Mouse (Mus musculus): Measurements from ENCODE around the gene Cers6.

Gene Cers6

DNA sequence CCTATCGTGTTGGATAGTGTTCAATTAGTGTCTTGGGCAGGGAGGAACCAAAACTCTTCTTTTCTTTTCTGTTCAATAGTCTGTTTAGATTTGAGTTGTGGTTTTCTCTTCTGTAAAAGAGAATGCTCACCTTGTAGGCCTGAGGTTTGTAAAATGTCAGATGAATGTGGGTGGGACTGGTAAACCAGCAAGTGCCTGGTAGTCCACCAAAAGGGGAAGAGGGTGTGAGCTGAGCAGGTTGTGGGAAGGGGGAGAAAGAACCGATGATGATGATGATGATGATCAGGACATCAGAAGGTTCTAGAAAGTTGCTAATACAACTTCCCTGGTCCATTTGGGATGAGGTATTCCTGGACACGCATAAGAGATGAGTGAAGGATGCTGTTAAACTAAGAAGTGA lies 55.1 kb downstream of the Cers6 start:
- no peak for DNase-seq (ENCODE audit: low spot score in 2 of 2)

DNA sequence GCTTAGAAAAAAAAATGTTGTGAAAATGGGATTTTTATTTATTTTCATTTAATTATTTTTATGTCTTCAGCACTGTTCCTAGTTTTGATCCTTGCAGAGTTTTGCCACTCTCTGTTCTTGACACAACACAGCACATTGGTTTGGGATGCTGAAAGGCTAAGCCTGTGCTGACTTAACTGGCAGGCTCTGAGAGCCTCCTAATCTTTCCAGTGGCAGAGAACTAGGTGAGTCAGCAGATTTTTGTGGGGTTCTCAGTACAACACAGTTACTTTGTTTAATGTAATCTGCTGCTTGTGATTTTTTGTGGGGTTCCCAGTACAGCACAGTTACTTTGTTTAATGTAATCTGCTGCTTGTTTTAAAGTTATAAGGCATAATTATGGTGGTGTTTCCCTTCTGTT lies 55.8 kb downstream of the Cers6 start:
- DNase-seq (ENCODE audit: low spot score in 2 of 2), result no peak

- no peak for DNase-seq (ENCODE audit: low spot score in 2 of 2)
These were observed 56.3 kb downstream of the Cers6 start for GRCm38 (mm10) chr2:68917524-68917923.

GRCm38 (mm10) chr2:68924344-68924743 lies 63.1 kb downstream of the Cers6 start:
- DNase-seq (ENCODE audit: low spot score in 2 of 2), result no peak

DNA sequence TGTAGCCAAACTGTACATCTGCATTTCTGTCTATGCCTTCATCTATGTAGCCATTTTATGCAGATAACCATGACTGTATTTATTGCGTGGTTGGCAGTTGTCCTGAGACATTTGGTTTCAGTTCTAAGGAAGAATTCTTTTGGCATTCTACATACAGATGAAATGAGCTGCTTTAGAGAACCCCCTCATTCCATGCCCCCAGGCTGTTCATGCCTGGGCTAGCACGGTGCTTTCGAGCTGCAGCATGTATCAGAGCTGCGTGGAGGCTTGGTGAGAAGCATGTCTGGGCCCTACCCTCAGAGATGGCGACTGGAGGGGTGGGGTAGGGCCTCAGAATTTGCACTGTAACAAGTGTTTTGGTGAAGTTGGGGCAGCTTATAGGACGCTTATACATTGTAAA lies 64.3 kb downstream of the Cers6 start:
- no peak for DNase-seq (ENCODE audit: low spot score in 2 of 2)

DNA sequence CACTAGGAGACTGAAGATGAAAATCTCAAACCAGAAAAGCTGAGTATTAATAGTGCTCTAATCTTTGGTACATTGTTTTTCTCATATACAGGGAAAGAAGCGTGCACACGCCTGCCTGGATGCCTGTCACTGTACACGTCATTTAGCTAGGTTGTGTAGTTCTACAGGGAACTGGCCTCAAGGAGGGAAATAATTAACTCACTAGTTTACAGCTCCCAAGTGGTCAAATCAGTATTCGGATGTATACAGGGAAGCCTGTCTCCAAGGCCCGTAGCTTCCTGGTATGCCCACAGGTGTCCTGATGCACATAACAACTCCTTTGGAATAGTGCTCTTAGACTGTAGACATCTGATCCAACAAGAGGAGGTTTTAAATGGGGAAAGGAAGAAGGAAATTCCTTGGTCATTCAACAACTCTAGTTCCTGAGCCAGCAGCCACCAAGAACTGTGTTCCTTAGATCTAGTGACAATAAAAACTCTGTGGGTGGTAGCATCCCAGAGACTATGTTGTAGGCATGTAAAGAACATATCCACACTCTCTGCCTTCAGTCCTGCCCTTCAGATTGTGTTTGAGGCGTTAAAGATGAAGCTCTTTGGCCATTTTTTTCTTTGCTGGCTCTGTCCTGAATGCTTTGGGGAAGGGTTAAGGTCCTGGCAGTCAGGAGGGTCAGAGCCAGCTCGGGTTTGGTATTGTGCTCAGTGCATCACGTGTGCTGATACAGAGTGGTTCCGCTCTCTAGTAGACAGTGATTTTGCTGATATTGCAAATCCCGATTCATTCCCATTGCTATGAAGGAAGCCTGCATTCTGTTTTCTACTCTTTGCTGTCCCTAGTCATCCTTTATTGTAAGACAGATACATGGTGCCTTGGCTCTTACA lies 65.9 kb downstream of the Cers6 start:
- no peak for DNase-seq (ENCODE audit: low spot score in 2 of 2)

- no peak for DNase-seq (ENCODE audit: low spot score in 2 of 2)
These were observed 71.0 kb downstream of the Cers6 start for GRCm38 (mm10) chr2:68932240-68932639.

DNA sequence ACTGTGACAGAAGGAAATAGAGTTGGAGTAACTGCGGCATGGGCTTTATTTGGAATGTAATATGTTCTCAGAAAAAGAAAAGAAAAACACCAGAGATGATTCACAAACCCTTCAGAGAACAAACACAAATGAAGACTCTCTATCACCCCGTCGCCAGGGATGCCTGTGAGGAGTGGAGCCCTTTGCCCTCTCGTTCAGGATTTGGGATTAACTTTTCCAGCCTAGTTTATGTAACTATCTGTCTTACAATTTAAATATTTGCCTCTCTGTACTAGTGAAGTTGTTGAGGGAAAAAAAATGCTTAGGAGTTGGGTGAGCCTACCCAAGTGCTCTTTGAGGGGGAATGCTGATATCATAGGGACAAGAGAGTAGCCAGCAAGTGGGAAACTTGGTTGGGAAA lies 71.4 kb downstream of the Cers6 start:
- no peak for DNase-seq (ENCODE audit: low spot score in 2 of 2)

GRCm38 (mm10) chr2:68934651-68935050 lies 73.4 kb downstream of the Cers6 start:
- no peak for DNase-seq (ENCODE audit: low spot score in 2 of 2)

- no peak for DNase-seq (ENCODE audit: low spot score in 2 of 2)
These were observed 74.6 kb downstream of the Cers6 start for GRCm38 (mm10) chr2:68935721-68936294.

GRCm38 (mm10) chr2:68936773-68937172 lies 75.5 kb downstream of the Cers6 start:
- DNase-seq (ENCODE audit: low spot score in 2 of 2), result no peak

DNA sequence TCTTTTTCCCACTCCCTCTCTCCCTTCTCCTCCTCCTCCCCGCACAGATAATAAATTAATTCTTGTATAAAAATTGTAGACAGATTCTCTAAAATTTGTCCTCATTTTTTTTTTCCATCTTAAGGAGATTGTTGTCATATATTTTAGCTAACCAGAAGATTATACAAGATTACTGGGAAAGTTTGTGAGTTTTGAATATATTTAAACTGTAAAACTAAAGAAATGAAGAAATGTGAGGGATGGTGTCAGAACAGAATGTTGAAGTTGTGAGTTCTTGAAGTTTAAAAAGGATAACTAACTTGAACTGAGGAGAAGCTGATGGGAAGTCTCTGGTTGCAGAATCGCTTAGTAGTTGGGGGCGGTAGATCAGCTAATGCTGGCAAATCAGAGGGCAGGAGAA lies 76.6 kb downstream of the Cers6 start:
- no peak for DNase-seq (ENCODE audit: low spot score in 2 of 2)

- no peak for DNase-seq (ENCODE audit: low spot score in 2 of 2)
These were observed 83.7 kb downstream of the Cers6 start for GRCm38 (mm10) chr2:68944898-68945297.

DNA sequence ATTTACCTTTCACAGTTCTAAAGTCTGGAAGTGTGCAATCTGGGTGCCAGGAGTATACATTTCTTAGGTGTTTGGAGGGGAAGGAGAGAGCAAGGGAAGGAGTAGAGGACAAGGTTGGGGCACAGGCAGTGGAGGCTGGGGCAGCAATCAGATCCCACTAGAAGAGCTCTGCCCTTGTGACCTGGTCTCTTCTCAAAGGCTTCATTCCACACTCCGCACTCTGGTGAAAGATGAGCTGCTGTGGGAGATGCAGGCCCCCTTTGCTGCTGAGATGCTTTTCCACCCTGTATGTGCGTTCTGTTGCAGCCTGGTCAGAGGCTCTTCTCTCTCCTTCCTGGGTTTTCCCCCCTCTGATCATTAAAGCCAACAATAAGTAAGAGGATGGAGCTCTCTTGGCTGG lies 84.7 kb downstream of the Cers6 start:
- no peak for DNase-seq (ENCODE audit: low spot score in 2 of 2)

GRCm38 (mm10) chr2:68946819-68947218 lies 85.6 kb downstream of the Cers6 start:
- DNase-seq (ENCODE audit: low spot score in 2 of 2), result no peak

DNA sequence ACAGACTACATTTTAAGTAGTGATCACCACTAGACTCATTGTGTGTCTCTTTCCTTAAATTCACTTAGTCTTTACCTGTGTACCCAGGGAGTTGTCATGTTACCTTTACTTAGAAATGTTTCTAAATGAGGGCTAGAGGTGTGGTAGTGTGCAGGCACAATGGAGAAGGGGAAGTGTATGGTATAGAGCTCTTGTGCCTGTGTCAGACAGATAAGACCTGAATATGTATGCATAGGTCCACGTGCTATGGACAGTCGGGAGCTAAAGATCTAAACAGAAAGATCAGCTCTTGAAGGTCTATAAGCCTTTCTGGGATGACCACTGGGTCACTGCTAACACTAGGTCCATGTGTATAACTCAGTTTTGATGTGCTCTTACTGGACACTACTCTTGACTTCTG lies 87.9 kb downstream of the Cers6 start:
- no peak for DNase-seq (ENCODE audit: low spot score in 2 of 2)

GRCm38 (mm10) chr2:68949728-68950127 lies 88.5 kb downstream of the Cers6 start:
- DNase-seq (ENCODE audit: low spot score in 2 of 2), result no peak

- DNase-seq (ENCODE audit: low spot score in 2 of 2), result no peak
These were observed 90.5 kb downstream of the Cers6 start for GRCm38 (mm10) chr2:68951706-68952105.

- no peak for DNase-seq (ENCODE audit: low spot score in 2 of 2)
These were observed 92.4 kb downstream of the Cers6 start for GRCm38 (mm10) chr2:68953688-68954087.

DNA sequence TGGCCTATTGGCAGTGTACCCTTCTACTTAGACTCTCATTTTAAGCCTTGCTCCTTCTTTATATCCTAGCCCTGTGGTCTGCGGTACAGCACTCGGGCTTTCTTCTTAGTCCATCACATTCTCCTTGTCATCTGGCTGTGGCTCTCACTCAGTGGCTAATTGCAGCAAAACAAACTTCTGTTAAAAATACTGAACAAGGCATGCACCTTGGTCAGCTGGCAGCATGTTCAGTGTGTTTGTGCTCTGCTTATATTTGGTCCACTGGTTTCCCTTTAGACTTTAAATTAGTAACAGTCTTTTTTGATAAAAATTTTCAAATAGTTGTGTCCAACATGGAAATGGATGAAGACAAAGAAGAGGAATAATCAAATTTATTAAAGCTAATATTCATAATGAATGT lies 94.3 kb downstream of the Cers6 start:
- DNase-seq (ENCODE audit: low spot score in 2 of 2), result no peak

- DNase-seq (ENCODE audit: low spot score in 2 of 2), result no peak
These were observed 94.9 kb downstream of the Cers6 start for GRCm38 (mm10) chr2:68956146-68956545.

- no peak for DNase-seq (ENCODE audit: low spot score in 2 of 2)
These were observed 96.6 kb downstream of the Cers6 start for GRCm38 (mm10) chr2:68957831-68958230.

- DNase-seq (ENCODE audit: low spot score in 2 of 2), result no peak
These were observed 98.3 kb downstream of the Cers6 start for GRCm38 (mm10) chr2:68959573-68959972.

DNA sequence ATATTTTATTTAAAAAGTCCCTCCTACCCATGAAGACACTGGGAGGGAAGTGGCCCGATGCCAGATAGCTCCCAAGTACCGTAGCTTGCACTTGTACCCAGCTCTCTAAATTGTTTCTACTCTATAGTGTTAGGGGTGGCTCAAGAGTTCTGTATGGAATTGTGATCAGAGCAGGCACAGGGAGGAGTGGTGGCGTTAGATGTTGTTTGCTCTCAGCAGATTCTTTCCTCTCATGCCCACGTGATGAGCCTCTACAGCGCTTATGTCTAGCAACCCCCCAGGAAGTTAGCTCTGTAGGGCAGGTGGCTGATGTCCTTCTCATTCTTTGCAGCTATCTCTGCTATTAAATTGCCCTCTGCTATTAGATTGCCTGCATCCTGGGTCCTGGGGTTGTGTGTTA lies 98.8 kb downstream of the Cers6 start:
- DNase-seq (ENCODE audit: low spot score in 2 of 2), result no peak

All from spleen, postnatal 14 days (tissue).